Mouse (Mus musculus) midbrain, embryonic 12.5 days (tissue): ENCODE measurements around the gene Susd1. TPM values are rescaled to one million over a fixed set of nuclear protein-coding genes. Genes with fewer than 3 reads are reported as not detected.

ENCODE experiments used
- ATAC-seq: fragments of 200-750 bp; cut with Nextera tagmentation; 2 replicates; pipeline ENCODE4 v1.8.0; 2017; ENCODE audit warnings: low read depth, moderate TSS enrichment, moderate library complexity; ENCODE audit not compliant: low FRiP score
- H3K27ac ChIP-seq: fragments of 300-500 bp; sonication (generic); replicated peaks from 2 replicates; pipeline ENCODE4 v1.5.1; 2016; ENCODE audit warnings: mild to moderate bottlenecking
- H3K27me3 ChIP-seq: fragments of 300-500 bp; sonication (generic); 2 replicates; pipeline ENCODE4 v1.6.1; 2016; ENCODE audit warnings: mild to moderate bottlenecking
- H3K36me3 ChIP-seq: fragments of 300-500 bp; sonication (generic); 2 replicates; pipeline ENCODE4 v1.6.1; 2016
- H3K4me1 ChIP-seq: fragments of 300-500 bp; sonication (generic); 2 replicates; pipeline ENCODE4 v1.6.1; 2016
- H3K4me2 ChIP-seq: fragments of 300-500 bp; sonication (generic); replicated peaks from 2 replicates; pipeline ENCODE4 v1.6.1; 2016; ENCODE audit warnings: mild to moderate bottlenecking, moderate library complexity
- H3K4me3 ChIP-seq: fragments of 300-500 bp; sonication (generic); 2 replicates; pipeline ENCODE4 v1.5.1; 2016; ENCODE audit warnings: mild to moderate bottlenecking
- H3K9ac ChIP-seq: fragments of 300-500 bp; sonication (generic); replicated peaks from 2 replicates; pipeline ENCODE4 v1.6.1; 2016; ENCODE audit warnings: mild to moderate bottlenecking, moderate library complexity
- H3K9me3 ChIP-seq: fragments of 300-500 bp; sonication (generic); 2 replicates; pipeline ENCODE4 v1.6.1; 2016; ENCODE audit warnings: mild to moderate bottlenecking
- WGBS: fragments of 180-500 bp; shearing (Covaris S2); methylation state at CpG from one replicate; pipeline ENCODE4 v1.1.7; 2016; 5-methylcytosine and 5-hydroxymethylcytosine counted together
- polyA plus RNA-seq: library from polyadenylated mRNA; unstranded; fragments of >200 nt; fragmentation: Nextera tagmentation; extraction: Ambion mirVana; gene quantifications from 2 replicates; pipeline ENCODE4 v1.2.1, GENCODE M21; 2016

The Susd1 gene
- polyA plus RNA-seq, 1 experiment from 2014 or later = 1.5 TPM

DNA sequence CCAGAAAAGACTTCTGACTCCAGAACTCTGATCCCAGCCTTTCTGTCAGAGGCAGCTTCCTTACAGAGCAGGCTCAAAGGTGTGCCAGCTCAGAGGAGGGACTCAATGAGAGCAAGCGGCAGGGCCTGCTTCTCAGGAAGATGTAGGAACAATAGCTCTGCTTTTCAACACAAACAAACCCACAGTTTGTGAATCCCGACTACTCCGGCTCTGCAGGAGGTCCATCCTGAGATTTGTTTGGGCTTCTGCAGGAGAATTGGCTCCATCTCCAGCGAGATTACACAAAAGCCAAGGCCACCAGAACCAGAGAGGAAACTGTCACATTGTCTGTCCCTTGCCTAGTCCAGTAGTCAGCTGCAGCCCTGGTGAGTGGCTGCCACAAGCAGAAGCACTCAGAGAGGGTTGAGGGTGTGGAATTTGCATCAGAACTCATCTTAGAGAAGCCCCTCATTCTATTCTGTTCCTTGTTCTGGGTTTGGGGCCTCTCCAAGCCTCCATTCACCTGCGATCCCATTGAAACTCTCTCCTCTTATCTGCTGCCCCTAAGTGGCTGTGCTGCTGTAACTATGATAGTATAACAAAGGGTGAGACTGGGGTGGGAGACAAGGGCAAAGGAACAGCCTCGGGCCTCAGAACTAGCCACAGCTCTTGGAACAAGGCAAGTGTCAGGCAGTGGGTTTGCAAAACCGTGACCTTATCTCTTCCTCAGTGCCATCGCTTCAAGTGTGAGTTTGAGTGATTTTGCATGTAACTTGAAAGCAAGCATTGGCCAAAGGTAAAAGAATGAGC is 155.5 kb downstream of the Susd1 start:
- ATAC-seq = no peak
- H3K27me3 ChIP-seq = no peaks in the 10 kb centered on the region
- H3K9ac ChIP-seq = no peak overlapping the region
- H3K9me3 ChIP-seq = no peaks in the 10 kb centered on the region
- no peak overlapping the region for H3K27ac ChIP-seq
- no peaks in the 10 kb centered on the region for H3K36me3 ChIP-seq
- H3K4me2 ChIP-seq = no peak overlapping the region
- H3K4me3 ChIP-seq = no peak overlapping the region
- 0 out of 2 replicates have a peak, but pooled peaks cover 6% of the 10 kb centered on the region for H3K4me1 ChIP-seq
- 32% methylated on average over 8 of the region's 8 CpGs for WGBS

DNA sequence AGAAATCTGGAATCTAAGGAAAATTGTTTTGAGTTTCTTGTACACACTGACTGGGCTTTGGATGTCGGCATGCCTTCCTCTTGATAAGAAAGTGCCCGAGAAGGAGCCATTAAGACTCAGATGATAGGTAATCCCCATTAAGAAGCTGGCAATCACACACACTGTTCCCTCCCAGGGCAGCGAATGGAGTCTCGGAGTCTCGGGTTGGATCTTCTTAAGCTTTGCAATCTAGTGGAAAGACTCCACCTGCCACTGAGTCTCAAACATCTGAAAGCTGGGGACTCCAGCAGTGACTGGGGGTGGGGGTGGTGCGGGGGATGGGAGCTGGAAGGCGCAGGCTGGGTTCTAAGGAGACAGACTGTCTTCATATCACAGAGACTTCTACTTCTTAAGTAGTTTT is 156.3 kb downstream of the Susd1 start:
- no peaks in the 10 kb centered on the region for H3K27me3 ChIP-seq
- H3K36me3 ChIP-seq = no peaks in the 10 kb centered on the region
- H3K4me3 ChIP-seq = no peak overlapping the region
- 0 out of 2 replicates have a peak, but pooled peaks cover 6% of the 10 kb centered on the region for H3K4me1 ChIP-seq
- ATAC-seq = no peak
- no peak overlapping the region for H3K27ac ChIP-seq
- no peak overlapping the region for H3K9ac ChIP-seq
- 29% methylated on average over 7 of the region's 7 CpGs for WGBS
- H3K9me3 ChIP-seq = no peaks in the 10 kb centered on the region
- H3K4me2 ChIP-seq = no peak overlapping the region

DNA sequence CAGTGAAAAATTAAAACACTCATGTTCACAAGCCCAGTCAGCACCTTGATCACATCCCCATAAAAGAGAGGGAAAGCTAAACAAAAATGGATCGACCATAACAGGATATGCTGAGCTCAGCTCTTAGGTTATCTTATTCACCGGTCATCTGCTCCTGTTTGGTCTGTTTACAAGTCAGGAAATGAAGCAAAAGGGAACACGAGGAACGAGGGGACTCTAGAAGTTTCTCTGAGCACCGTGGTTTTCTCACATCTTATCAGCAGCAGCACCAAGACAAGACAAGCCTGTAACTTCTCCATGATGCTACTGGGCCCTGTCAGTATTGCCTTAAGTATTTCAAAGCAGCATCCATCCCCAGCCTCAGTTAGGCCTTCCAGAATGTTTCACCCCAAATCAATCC is 157.6 kb downstream of the Susd1 start:
- Histone ChIP-seq H3K27ac (no peak overlapping the region), H3K27me3 (no peaks in the 10 kb centered on the region), H3K9me3 (no peaks in the 10 kb centered on the region), H3K4me3 (no peak overlapping the region), H3K36me3 (no peaks in the 10 kb centered on the region), H3K4me2 (no peak overlapping the region), H3K9ac (no peak overlapping the region), H3K4me1 (0 out of 2 replicates have a peak, but pooled peaks cover 6% of the 10 kb centered on the region)
- no peak for ATAC-seq
- WGBS = 86% methylated on average over 5 of the region's 5 CpGs

DNA sequence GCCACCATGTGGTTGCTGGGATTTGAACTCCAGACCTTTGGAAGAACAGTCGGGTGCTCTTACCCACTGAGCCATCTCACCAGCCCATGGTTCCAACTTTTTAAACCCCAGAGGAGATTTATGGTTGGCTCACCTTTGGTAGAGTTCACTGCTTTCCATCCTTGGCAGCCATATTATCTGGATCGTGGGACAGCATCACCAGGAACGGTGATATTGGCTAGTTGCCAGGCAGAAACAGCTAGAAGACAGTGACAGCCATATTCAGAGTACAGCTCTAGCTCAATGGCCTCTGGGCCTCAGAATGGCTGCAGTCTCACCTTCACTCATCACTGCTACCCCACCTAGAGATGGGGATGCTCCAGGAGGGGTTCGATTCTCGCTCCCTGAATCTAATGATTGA is 159.3 kb downstream of the Susd1 start:
- H3K9ac ChIP-seq = no peak overlapping the region
- no peak overlapping the region for H3K4me3 ChIP-seq
- H3K36me3 ChIP-seq = no peaks in the 10 kb centered on the region
- H3K9me3 ChIP-seq = no peaks in the 10 kb centered on the region
- no peaks in the 10 kb centered on the region for H3K27me3 ChIP-seq
- H3K4me1 ChIP-seq = 0 out of 2 replicates have a peak, but pooled peaks cover 6% of the 10 kb centered on the region
- no peak overlapping the region for H3K4me2 ChIP-seq
- WGBS = 91% methylated on average over 5 of the region's 5 CpGs
- no peak overlapping the region for H3K27ac ChIP-seq
- ATAC-seq = no peak

DNA sequence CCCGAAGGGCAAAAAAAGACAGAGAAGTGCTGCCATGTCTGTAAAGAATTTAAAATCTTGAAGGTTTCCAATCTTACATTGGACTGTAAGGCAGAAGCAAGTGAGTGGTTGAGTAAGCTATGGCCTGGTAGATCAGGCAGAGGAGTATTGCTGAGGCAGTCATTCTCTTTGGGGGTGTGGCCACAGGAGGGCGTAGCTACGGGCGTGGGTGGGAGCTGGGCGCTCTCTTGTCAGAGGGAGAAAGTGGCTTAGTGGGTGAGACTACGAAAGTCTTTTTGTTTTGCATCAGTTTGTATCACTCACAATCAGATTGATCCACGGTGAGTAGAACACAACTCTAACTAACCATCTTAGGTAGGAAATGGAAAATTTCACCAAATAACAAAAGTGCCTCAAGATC is 160.0 kb downstream of the Susd1 start:
- Histone ChIP-seq H3K27me3 (no peaks in the 10 kb centered on the region), H3K9me3 (no peaks in the 10 kb centered on the region), H3K4me1 (0 out of 2 replicates have a peak, but pooled peaks cover 6% of the 10 kb centered on the region), H3K4me2 (no peak overlapping the region), H3K27ac (no peak overlapping the region), H3K9ac (no peak overlapping the region), H3K4me3 (no peak overlapping the region), H3K36me3 (no peaks in the 10 kb centered on the region)
- ATAC-seq = no peak
- 90% methylated on average over 7 of the region's 7 CpGs for WGBS

DNA sequence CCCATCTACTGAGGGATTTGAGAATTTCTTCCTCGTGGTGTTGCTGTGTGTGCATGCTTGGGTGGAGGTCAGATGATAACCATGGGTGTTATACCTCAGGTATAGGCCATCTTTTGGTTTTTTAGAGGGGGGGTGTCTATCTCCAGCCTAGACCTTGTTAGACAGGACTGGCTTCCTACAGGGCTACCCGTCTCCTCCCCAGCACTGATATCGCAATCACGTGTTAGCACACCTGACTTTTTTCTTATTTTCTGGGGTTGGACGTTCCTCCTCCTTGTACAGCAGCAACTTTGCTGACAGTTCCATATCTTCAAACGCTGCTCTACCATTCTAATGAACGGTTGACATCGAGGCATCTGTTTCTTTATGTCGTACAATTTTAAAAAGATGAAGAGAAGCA is 160.5 kb downstream of the Susd1 start:
- H3K4me1 ChIP-seq = 0 out of 2 replicates have a peak, but pooled peaks cover 5% of the 10 kb centered on the region
- H3K9me3 ChIP-seq = no peaks in the 10 kb centered on the region
- H3K9ac ChIP-seq = no peak overlapping the region
- WGBS = 94% methylated on average over 9 of the region's 9 CpGs
- H3K36me3 ChIP-seq = no peaks in the 10 kb centered on the region
- H3K27me3 ChIP-seq = no peaks in the 10 kb centered on the region
- H3K4me2 ChIP-seq = no peak overlapping the region
- no peak overlapping the region for H3K27ac ChIP-seq
- no peak overlapping the region for H3K4me3 ChIP-seq
- no peak for ATAC-seq

DNA sequence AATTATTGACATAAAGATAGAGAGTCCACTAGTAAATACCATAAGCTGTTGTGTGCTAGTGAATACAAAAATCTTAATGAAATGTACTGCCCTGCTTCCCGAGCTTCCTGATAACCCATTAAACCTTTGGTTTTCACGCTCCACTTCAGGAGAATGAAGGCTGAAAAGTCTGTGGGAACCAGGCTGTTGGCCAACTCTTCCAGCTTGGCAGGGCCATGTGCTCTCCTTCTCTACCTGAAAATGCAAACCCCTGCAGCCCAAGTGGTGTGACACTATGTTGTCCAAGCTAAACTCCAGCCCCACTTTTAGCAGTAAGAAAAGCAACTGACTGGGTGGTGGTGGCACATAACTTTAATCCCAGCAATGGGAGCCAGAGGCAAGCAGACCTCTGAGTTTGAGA is 162.5 kb downstream of the Susd1 start:
- ATAC-seq = no peak
- 78% methylated on average over 2 of the region's 2 CpGs for WGBS
- Histone ChIP-seq H3K9me3 (no peaks in the 10 kb centered on the region), H3K4me2 (no peak overlapping the region), H3K27me3 (no peaks in the 10 kb centered on the region), H3K9ac (no peak overlapping the region), H3K36me3 (no peaks in the 10 kb centered on the region), H3K27ac (no peak overlapping the region), H3K4me3 (no peak overlapping the region), H3K4me1 (no peaks in the 10 kb centered on the region)

DNA sequence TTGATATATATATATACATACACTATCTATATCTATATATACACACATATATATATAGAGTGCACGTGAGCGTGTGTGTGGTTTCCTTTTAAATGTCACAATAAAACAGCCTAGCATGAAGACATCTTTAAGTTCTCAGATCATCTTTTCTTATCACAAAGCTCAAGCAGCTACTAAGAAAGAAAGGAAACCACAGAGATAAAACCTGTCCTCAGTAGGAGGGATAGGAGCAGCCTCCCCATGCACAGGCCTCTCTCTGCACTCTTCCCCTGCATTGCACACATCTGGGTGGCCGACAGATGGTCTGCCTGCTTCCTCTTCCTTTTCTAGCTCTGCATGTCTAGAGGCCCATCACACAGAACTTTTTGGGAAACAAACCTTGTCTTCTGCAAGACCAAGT is 162.9 kb downstream of the Susd1 start:
- Histone ChIP-seq H3K27me3 (no peaks in the 10 kb centered on the region), H3K9me3 (no peaks in the 10 kb centered on the region), H3K27ac (no peak overlapping the region), H3K4me2 (no peak overlapping the region), H3K36me3 (no peaks in the 10 kb centered on the region), H3K9ac (no peak overlapping the region), H3K4me3 (no peak overlapping the region), H3K4me1 (no peaks in the 10 kb centered on the region)
- no peak for ATAC-seq
- 91% methylated on average over 3 of the region's 3 CpGs for WGBS

DNA sequence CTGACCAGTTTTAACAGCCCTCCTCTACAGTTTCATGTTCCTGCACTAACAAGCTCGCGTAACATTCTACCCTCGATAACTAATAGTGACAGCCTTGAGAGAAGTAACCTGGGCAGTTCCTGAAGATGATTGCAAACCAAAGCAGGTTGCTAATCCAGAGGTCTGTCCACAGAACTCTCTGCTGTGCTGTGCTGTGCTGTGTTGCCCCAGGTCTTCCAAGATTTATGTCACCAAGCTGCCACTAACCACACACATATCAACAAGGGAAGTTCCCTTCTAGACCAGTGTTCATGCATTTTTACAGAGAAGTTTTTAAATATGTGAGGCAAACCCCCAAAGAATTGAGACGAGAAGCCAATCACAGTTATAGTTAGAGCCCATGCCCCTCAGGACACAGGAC is 164.3 kb downstream of the Susd1 start:
- Histone ChIP-seq H3K9ac (no peak overlapping the region), H3K27ac (no peak overlapping the region), H3K36me3 (no peaks in the 10 kb centered on the region), H3K4me3 (no peak overlapping the region), H3K9me3 (no peaks in the 10 kb centered on the region; the same call in 1 of the 2 replicates), H3K4me2 (no peak overlapping the region), H3K4me1 (no peaks in the 10 kb centered on the region), H3K27me3 (no peaks in the 10 kb centered on the region)
- 87% methylated on average over 4 of the region's 4 CpGs for WGBS
- ATAC-seq = no peak

DNA sequence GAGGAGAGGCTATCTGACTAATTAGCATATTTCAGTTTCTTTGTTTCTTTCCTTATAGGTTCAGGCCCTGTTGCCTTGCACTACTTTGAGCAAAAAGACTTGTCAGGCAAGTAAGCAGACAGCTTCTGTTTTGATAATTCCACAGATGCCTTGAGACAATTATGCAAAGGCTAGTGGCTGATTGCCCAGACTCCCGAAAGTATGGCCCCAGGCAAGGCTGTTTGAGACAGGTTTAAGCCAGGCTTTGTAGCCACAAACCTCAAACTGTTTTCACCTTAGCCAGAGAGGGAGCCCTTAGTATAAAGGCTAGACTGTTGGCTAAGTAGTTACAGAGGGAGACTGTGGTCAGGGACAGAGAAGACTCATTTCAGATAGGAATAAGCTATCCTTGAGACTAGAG is 165.1 kb downstream of the Susd1 start:
- H3K27ac ChIP-seq = no peak overlapping the region
- no peak overlapping the region for H3K4me2 ChIP-seq
- H3K4me1 ChIP-seq = no peaks in the 10 kb centered on the region
- H3K4me3 ChIP-seq = no peak overlapping the region
- no peaks in the 10 kb centered on the region for H3K36me3 ChIP-seq
- H3K9ac ChIP-seq = no peak overlapping the region
- ATAC-seq = no peak
- no peaks in the 10 kb centered on the region for H3K27me3 ChIP-seq
- H3K9me3 ChIP-seq = peaks cover 4% of the 10 kb centered on the region; the same call in 1 of the 2 replicates
- WGBS = 60% methylated on average over 1 of the region's 1 CpGs

DNA sequence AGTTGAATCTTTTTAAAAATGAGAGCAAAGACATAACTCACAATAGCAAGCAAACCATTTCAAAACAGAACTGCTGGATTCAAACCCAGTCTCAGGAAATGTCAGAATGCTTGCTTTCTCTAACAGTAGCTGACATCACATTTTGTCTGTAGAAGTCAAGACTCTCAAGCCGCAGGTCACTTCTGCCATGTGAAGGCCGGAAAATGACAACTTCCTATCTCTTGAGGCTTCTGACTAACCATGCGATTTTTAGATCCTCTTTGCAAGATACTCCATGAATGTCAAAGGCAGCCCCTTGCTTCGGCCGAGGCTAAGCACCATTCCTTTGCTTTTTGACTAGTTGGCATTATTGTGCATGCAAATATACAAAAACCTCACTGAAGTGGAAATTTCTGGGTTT is 172.8 kb downstream of the Susd1 start:
- no peak overlapping the region for H3K4me2 ChIP-seq
- H3K4me3 ChIP-seq = no peak overlapping the region
- H3K27ac ChIP-seq = no peak overlapping the region
- peaks cover 4% of the 10 kb centered on the region; the same call in 1 of the 2 replicates for H3K9me3 ChIP-seq
- H3K9ac ChIP-seq = no peak overlapping the region
- H3K36me3 ChIP-seq = no peaks in the 10 kb centered on the region
- 90% methylated on average over 5 of the region's 5 CpGs for WGBS
- H3K27me3 ChIP-seq = peaks cover 8% of the 10 kb centered on the region
- H3K4me1 ChIP-seq = no peaks in the 10 kb centered on the region
- no peak for ATAC-seq

DNA sequence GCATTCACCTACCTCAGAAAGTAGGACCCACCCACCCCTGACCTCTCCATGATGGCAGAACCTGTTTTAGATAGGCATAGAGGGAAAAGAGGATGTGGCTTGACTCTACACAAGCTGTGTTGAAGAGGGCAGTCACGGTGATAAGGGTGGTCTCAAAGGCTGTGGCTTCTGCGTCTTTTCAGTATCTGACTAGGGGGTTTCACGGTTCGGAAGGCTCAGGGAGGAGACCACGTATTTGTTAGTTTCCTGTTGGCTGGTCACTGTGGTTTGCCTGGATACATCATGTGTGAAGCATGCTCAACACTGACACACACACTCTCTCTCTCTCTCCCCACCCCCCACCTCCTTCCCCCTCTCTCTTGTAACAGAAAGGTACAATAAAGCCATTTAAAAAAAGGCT is 173.3 kb downstream of the Susd1 start:
- Histone ChIP-seq H3K9ac (no peak overlapping the region), H3K4me3 (no peak overlapping the region), H3K27me3 (peaks cover 8% of the 10 kb centered on the region), H3K4me1 (no peaks in the 10 kb centered on the region), H3K27ac (no peak overlapping the region), H3K4me2 (no peak overlapping the region), H3K9me3 (peaks cover 4% of the 10 kb centered on the region; the same call in 1 of the 2 replicates), H3K36me3 (no peaks in the 10 kb centered on the region)
- 81% methylated on average over 5 of the region's 5 CpGs for WGBS
- no peak for ATAC-seq
